Mouse (Mus musculus) limb, embryonic 10.5 days (tissue): ENCODE results near the gene Arrdc1. TPM values are rescaled to one million over a fixed set of nuclear protein-coding genes. Genes with fewer than 3 reads are reported as not detected.

ENCODE experiments used
- DNase-seq: peaks from one replicate; pipeline ENCODE4 v3.0.0-alpha.2; 2017; ENCODE audit warnings: low spot score
- H3K27ac ChIP-seq: fragments of 300-500 bp; sonication (generic); 2 replicates; pipeline ENCODE4 v1.5.1; 2016; ENCODE audit warnings: mild to moderate bottlenecking
- H3K27me3 ChIP-seq: fragments of 300-500 bp; sonication (generic); 2 replicates; pipeline ENCODE4 v1.6.1; 2016; ENCODE audit warnings: low read depth, mild to moderate bottlenecking; ENCODE audit not compliant: poor library complexity, severe bottlenecking
- H3K36me3 ChIP-seq: fragments of 300-500 bp; sonication (generic); 2 replicates; pipeline ENCODE4 v1.6.1; 2016; ENCODE audit warnings: mild to moderate bottlenecking, moderate library complexity
- H3K4me1 ChIP-seq: fragments of 300-500 bp; sonication (generic); 2 replicates; pipeline ENCODE4 v1.6.1; 2016
- H3K4me3 ChIP-seq: fragments of 300-500 bp; sonication (generic); 2 replicates; pipeline ENCODE4 v1.5.1; 2016; ENCODE audit warnings: mild to moderate bottlenecking, moderate library complexity
- H3K9me3 ChIP-seq: fragments of 300-500 bp; sonication (generic); replicated peaks from 2 replicates; pipeline ENCODE4 v1.6.1; 2016; ENCODE audit warnings: mild to moderate bottlenecking
- WGBS: fragments of 180-500 bp; shearing (Covaris S2); methylation state at CpG from one replicate; pipeline ENCODE4 v1.1.7; 2016; 5-methylcytosine and 5-hydroxymethylcytosine counted together
- polyA plus RNA-seq: library from polyadenylated mRNA; unstranded; fragments of >200 nt; fragmentation: Nextera tagmentation; extraction: Ambion mirVana; gene quantifications from 2 replicates; pipeline ENCODE4 v1.2.1, GENCODE M21; 2016

Gene Arrdc1
- polyA plus RNA-seq, 1 experiment from 2014 or later = 16.5 TPM

DNA sequence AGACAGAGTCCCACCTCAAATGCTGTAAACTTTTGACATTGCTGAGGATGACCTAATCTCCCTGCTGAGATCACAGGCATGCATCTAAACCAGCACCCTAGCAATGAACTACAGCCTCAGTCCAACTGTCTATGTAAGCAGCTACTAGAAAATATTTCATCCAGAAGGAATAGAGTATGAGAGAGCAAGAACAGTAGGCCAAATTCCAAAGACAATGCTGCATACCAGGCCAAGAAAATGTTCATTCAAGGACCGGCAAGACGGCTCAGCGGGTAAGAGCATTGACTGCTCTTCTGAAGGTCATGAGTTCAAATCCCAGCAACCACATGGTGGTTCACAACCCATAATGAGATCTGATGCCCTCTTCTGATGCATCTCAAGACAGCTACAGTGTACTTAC, 20.3 kb downstream of the Arrdc1 start:
- H3K4me1 ChIP-seq = peaks cover 11% of the 10 kb centered on the region
- peaks cover 47% of the 10 kb centered on the region for H3K36me3 ChIP-seq
- no peak for DNase-seq
- no peaks in the 10 kb centered on the region for H3K9me3 ChIP-seq
- no peak overlapping the region for H3K27ac ChIP-seq
- 98% methylated on average over 3 of the region's 3 CpGs for WGBS
- H3K27me3 ChIP-seq = no peaks in the 10 kb centered on the region
- no peak overlapping the region for H3K4me3 ChIP-seq

GRCm38 (mm10) chr2:24912589-24912988, 22.5 kb downstream of the Arrdc1 start:
- no peak for DNase-seq
- H3K27me3 ChIP-seq = no peaks in the 10 kb centered on the region
- no peak overlapping the region for H3K4me3 ChIP-seq
- no peaks in the 10 kb centered on the region for H3K9me3 ChIP-seq
- H3K36me3 ChIP-seq = peaks cover 52% of the 10 kb centered on the region
- no peak overlapping the region for H3K27ac ChIP-seq
- H3K4me1 ChIP-seq = peaks cover 5% of the 10 kb centered on the region

- Histone ChIP-seq H3K36me3 (peaks cover 52% of the 10 kb centered on the region), H3K4me1 (peaks cover under 1% of the 10 kb centered on the region; the same call in 1 of the 2 replicates), H3K9me3 (no peaks in the 10 kb centered on the region), H3K4me3 (no peak overlapping the region), H3K27me3 (no peaks in the 10 kb centered on the region), H3K27ac (no peak overlapping the region)
- DNase-seq = no peak
- WGBS = 93% methylated on average over 4 of the region's 4 CpGs
Measured at GRCm38 (mm10) chr2:24912189-24912588, 22.9 kb downstream of the Arrdc1 start.

DNA sequence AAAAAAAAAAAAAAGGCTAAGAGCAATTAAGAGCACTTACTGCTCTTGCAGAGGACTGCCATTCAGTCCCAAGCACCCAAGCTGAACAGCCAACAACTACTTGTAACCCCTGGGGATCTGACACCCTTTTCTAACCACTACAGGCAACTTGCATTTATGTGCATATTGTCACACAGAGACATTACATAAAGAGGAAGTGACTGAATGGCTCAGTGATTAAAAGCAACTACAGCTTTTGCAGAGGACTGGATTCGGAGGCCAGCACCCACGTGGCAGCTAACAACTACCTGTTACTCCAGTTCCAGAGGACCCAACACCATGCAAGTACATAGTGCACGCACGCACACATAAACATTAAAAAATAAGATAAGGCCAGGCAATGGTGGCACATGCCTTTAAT, 24.6 kb downstream of the Arrdc1 start:
- H3K36me3 ChIP-seq = peaks cover 48% of the 10 kb centered on the region
- H3K4me3 ChIP-seq = no peak overlapping the region
- no peaks in the 10 kb centered on the region for H3K27me3 ChIP-seq
- DNase-seq = no peak
- no peak overlapping the region for H3K27ac ChIP-seq
- H3K9me3 ChIP-seq = no peaks in the 10 kb centered on the region
- 95% methylated on average over 4 of the region's 4 CpGs for WGBS
- H3K4me1 ChIP-seq = no peaks in the 10 kb centered on the region

DNA sequence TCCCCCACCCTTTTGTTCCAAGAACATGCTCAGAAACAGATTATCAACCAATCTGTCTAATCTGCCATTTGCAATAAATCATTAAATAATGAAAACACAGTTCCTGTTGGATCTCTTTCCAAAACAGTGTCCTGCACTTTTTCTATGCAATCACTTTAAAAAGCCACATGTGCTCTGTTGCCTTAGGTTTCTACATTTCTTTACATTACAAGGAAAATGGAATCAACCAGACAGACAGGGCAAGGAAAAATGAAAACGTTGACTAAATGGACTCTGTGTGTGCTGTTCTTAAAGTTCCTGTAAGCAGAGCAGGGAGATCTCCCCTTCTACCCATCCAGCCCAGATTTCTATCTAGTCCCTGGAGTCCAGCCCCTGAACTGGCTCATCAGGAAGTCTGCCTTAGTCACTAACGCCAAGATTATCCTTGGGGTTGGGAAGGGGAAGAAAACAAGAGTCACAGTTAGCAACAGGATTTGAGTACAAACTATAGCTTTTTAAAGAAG, 29.3 kb downstream of the Arrdc1 start:
- H3K27ac ChIP-seq = no peak overlapping the region
- WGBS = 60% methylated on average over 2 of the region's 2 CpGs
- no peaks in the 10 kb centered on the region for H3K4me1 ChIP-seq

DNA sequence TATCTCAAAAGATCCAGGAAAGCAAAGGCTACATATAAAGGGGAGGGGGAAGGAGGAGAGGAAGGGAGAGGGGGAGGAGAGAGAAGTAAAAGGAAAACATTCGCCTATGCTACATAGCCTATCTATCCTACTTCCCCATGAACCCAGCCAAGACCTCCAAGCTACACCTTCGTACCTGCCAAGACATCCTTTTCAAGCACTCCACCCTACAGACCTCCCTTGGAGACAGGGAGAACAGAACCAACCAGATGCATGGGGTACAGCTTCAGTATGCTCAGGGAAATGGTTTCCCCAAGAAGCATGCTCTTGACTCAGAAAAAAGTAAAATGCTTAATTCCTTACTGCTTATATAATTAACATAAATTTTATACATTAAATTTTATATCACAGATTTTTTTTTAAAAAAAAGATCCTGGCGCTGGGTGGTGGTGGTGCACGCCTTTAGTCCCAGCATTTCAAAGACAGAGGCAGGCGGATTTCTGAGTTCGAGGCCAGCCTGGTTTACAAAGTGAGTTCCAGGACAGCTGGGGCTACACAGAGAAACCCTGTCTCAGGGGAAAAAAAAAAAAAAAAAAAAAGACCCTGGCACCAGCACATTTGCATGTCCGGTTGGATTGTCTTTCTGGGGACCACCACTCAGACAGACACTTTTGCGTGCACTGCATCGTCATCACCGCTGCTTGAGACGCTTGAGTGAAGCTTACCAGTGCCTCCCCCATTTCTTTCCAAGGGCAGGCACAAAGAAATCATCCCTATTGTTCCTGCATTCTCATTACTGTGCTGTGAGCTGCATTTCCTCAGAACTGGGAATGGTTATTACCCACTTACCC, 30.0 kb downstream of the Arrdc1 start:
- 89% methylated on average over 11 of the region's 11 CpGs for WGBS
- peaks cover 20% of the 10 kb centered on the region for H3K36me3 ChIP-seq
- no peaks in the 10 kb centered on the region for H3K27me3 ChIP-seq
- H3K27ac ChIP-seq = no peak overlapping the region
- DNase-seq = no peak
- H3K9me3 ChIP-seq = no peaks in the 10 kb centered on the region
- no peak overlapping the region for H3K4me3 ChIP-seq
- H3K4me1 ChIP-seq = no peaks in the 10 kb centered on the region

More for the DNA sequence above, 29.3 kb downstream of the Arrdc1 start:
- no peak overlapping the region for H3K4me3 ChIP-seq
- H3K9me3 ChIP-seq = no peaks in the 10 kb centered on the region
- H3K27me3 ChIP-seq = no peaks in the 10 kb centered on the region
- H3K36me3 ChIP-seq = peaks cover 21% of the 10 kb centered on the region
- DNase-seq = no peak

GRCm38 (mm10) chr2:24902999-24903398, 32.1 kb downstream of the Arrdc1 start:
- Histone ChIP-seq H3K4me3 (no peak overlapping the region), H3K27me3 (no peaks in the 10 kb centered on the region), H3K4me1 (no peaks in the 10 kb centered on the region), H3K9me3 (no peaks in the 10 kb centered on the region), H3K36me3 (peaks cover 31% of the 10 kb centered on the region), H3K27ac (no peak overlapping the region)
- 88% methylated on average over 6 of the region's 6 CpGs for WGBS
- DNase-seq = no peak

- no peak overlapping the region for H3K27ac ChIP-seq
- peaks cover 38% of the 10 kb centered on the region for H3K36me3 ChIP-seq
- H3K4me1 ChIP-seq = no peaks in the 10 kb centered on the region
- 95% methylated on average over 5 of the region's 5 CpGs for WGBS
- no peak for DNase-seq
- H3K9me3 ChIP-seq = no peaks in the 10 kb centered on the region
- no peaks in the 10 kb centered on the region for H3K27me3 ChIP-seq
- H3K4me3 ChIP-seq = no peak overlapping the region
Measured at GRCm38 (mm10) chr2:24901055-24901454, 34.0 kb downstream of the Arrdc1 start.

DNA sequence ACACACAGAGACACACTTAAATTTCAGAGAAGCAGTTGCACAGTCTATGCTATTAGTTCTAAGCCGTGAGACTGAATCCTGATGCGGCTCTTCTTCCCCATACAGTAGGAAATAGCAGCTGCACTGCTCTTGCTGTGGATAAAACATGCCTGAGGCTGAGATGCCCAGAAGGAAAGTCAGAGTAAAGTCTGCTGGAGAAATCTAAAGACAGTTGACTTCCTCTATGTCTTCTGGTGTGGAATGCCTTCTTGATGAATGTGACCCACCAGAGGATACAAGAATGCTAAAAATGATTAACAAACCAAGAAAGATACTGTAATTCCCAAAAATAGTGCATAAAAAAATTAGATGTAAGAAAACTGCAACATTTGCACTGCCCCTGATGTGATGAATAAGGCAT, 35.8 kb downstream of the Arrdc1 start:
- 95% methylated on average over 2 of the region's 2 CpGs for WGBS
- Histone ChIP-seq H3K27me3 (no peaks in the 10 kb centered on the region), H3K4me1 (no peaks in the 10 kb centered on the region), H3K9me3 (no peaks in the 10 kb centered on the region), H3K4me3 (no peak overlapping the region), H3K27ac (no peak overlapping the region), H3K36me3 (peaks cover 36% of the 10 kb centered on the region)
- DNase-seq = no peak

DNA sequence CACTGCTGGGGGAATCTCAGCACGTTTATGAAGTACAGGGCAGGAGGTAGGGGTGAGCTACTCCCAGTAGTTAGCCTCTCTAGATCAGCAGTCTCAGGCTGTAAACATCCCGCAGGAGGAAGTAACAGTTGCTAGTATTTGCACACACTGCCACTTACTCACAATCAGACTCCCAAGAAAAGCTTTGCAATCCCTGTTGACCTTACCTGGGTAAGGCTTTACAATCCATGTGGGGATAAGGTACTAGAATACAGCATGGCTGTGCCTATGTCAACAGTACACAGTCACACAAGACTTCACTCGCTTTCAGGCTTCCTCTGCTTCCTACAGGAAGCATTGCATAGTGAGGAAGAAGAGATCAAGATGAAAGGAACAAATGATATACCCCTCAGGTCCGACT, 38.3 kb downstream of the Arrdc1 start:
- Histone ChIP-seq H3K27me3 (no peaks in the 10 kb centered on the region), H3K4me3 (no peak overlapping the region), H3K27ac (no peak overlapping the region), H3K9me3 (no peaks in the 10 kb centered on the region), H3K36me3 (peaks cover 44% of the 10 kb centered on the region), H3K4me1 (no peaks in the 10 kb centered on the region)
- WGBS = 84% methylated on average over 4 of the region's 4 CpGs
- no peak for DNase-seq

GRCm38 (mm10) chr2:24894211-24894610, 40.8 kb downstream of the Arrdc1 start:
- Histone ChIP-seq H3K4me1 (0 out of 2 replicates have a peak, but pooled peaks cover 2% of the 10 kb centered on the region), H3K4me3 (no peak overlapping the region), H3K27me3 (no peaks in the 10 kb centered on the region), H3K27ac (no peak overlapping the region), H3K36me3 (peaks cover 32% of the 10 kb centered on the region), H3K9me3 (no peaks in the 10 kb centered on the region)
- no peak for DNase-seq
- WGBS = 93% methylated on average over 1 of the region's 1 CpGs

DNA sequence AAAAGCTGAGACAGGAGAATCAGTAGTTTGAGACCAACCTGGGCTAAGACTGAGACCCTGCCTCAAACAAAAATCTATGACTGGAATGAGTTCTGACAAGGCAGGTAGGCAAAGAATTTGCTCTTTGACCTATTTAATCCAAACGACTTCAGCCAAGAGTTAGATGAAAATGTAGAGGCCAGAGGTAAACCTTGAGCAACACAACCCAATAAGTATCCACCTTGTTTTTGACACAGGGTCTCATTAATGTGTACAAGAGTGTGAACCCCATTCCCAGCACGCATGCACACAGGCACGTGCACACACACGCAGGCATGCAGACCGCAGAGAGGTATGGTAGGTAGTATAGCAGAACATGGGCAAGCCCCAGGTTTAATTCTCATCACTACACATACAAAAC, 42.7 kb downstream of the Arrdc1 start:
- WGBS = 91% methylated on average over 5 of the region's 5 CpGs
- DNase-seq = no peak
- Histone ChIP-seq H3K27me3 (no peaks in the 10 kb centered on the region), H3K4me1 (0 out of 2 replicates have a peak, but pooled peaks cover 2% of the 10 kb centered on the region), H3K9me3 (no peaks in the 10 kb centered on the region), H3K27ac (no peak overlapping the region), H3K36me3 (peaks cover 18% of the 10 kb centered on the region), H3K4me3 (no peak overlapping the region)

DNA sequence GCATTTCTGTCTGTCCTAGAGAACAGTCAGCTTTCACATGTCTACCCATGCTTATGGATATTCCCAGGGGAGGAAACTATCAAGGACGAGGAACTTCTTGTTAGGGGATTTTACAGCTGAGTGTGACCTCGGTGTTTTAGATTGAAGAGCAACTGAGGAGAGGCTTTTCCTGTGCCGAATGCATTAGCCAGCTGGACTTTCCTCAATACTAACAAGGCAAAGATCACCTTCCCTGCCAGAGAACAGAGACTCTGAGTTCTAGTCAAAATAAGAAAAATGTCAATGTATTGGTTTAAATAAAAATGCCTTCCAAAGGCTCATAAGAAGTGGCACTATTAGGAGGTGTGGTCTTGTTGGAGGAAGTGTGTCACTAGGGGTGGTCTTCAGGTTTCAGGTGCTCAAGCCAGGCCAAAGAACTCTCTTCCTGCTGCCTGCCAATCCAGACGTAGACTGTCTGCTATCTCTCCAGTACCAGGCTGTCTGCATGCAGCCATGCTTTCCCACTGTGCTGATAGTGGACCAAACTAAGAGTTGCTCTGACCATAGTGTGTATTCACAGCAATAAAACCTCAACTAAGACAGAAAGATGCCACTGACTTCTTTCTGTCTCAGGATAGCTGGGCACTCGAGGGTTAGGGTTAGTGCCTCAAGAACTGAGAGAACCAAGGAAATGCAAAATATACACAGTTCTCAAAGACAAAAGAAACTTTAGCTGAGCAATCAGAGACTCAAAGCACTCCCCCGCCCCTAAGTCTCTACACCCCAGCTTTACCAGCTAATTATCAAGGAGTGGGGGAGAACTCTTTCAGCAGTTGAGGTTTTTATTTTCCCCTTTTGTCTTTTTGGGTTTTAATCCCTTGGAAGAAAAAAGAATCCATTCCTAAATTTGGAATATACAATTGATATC, 44.3 kb downstream of the Arrdc1 start:
- Histone ChIP-seq H3K27ac (no peak overlapping the region), H3K4me3 (no peak overlapping the region), H3K9me3 (no peaks in the 10 kb centered on the region), H3K27me3 (no peaks in the 10 kb centered on the region), H3K4me1 (0 out of 2 replicates have a peak, but pooled peaks cover 2% of the 10 kb centered on the region), H3K36me3 (peaks cover 30% of the 10 kb centered on the region)
- no peak for DNase-seq
- 78% methylated on average over 6 of the region's 6 CpGs for whole genome bisulfite sequencing
